Mouse (Mus musculus): ENCODE measurements around the gene Slc35a2.

DNA sequence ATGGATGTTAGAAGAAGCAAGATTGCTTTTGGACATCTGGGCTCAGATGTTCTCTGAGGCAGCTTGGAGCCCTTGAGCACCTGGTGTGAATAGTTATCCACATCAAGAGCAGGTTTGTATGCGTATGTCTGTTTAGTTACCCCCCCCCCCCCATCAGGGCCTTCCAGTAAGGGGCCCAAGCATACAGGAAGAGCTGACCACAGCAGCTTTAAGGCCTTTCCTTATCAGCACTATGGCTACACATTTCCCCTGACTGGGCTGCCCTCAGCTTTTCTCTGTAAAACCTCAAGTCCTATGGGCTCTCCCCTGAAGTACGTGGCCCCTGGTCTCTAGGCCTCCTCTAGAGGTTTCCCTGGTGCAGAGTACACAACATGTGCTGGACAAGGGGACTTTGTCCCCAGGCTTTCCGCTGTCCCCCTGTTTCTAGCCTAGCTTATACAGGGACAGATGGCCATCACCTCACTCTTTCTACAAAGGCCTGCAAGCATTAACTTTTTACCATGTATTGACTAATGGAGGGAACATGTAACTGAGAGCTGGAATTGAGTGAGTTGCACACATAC, 24.6 kb upstream of the Slc35a2 start:
- TF ChIP-seq CTCF (IDR thresholded peaks at IDR 0.05; ENCODE audit: borderline replicate concordance, control insufficient read depth, extremely low read depth, insufficient read depth, low read length, poor library complexity) = no peak
- no peak for TF ChIP-seq POLR2A (IDR thresholded peaks at IDR 0.05; ENCODE audit: control insufficient read depth, extremely low read depth, insufficient read depth, low read length, poor library complexity)

Data from thymus, adult 2 months (tissue).